9 mouse cellular contexts compared by ENCODE assay signal in genomic region chr5:118645196-118645805, GRCm38 (mm10).
DNase-seq lines count a peak whose midpoint lies in the region; ATAC-seq and TF ChIP-seq lines count a peak whose summit lies in the region.
"Had no signal": no experiment of that assay in that cellular context is flagged by ENCODE, and none has a peak within 500 bp of the region (broad histone marks: within the 10 kb centered on the region; RNA-seq: fewer than 3 reads in every experiment).

No protein-coding gene starts in this region.

- H3K27ac ChIP-seq in intestine, postnatal 0 days (ENCODE audit: low read depth, low read length), result no peak overlapping the region
- no peak overlapping the region for H3K27ac ChIP-seq in intestine, embryonic 15.5 days
- 0 out of 2 replicates have a peak overlapping the region, but pooled peaks have one; percentile 44 for H3K27ac ChIP-seq in heart, embryonic 15.5 days
- H3K27ac ChIP-seq: limb, embryonic 13.5 days had no signal

- H3K4me2 ChIP-seq in intestine, postnatal 0 days (replicated peaks; ENCODE audit: low read depth), result no peak overlapping the region
- H3K4me2 ChIP-seq in intestine, embryonic 15.5 days (replicated peaks), result no peak overlapping the region
- no peak overlapping the region for H3K4me2 ChIP-seq in heart, embryonic 15.5 days
- H3K4me2 ChIP-seq: limb, embryonic 13.5 days had no signal

- H3K9ac ChIP-seq in intestine, postnatal 0 days (ENCODE audit: low read depth, low read length), result no peak overlapping the region
- H3K9ac ChIP-seq in intestine, embryonic 15.5 days, result no peak overlapping the region
- H3K9ac ChIP-seq in heart, embryonic 15.5 days, result no peak overlapping the region
- H3K9ac ChIP-seq: limb, embryonic 13.5 days had no signal

- H3K36me3 ChIP-seq in intestine, postnatal 0 days (ENCODE audit: control insufficient read depth, insufficient read depth), result no peaks in the 10 kb centered on the region
- no peaks in the 10 kb centered on the region for H3K36me3 ChIP-seq in intestine, embryonic 15.5 days
- no peaks in the 10 kb centered on the region for H3K36me3 ChIP-seq in heart, embryonic 15.5 days
- H3K36me3 ChIP-seq: limb, embryonic 13.5 days had no signal

- 63% methylated on average over 10 of the region's 10 CpGs for WGBS in intestine, postnatal 0 days
- 68% methylated on average over 10 of the region's 10 CpGs for WGBS in intestine, embryonic 15.5 days
- 57% methylated on average over 10 of the region's 10 CpGs for WGBS in heart, embryonic 15.5 days

- H3K4me1 ChIP-seq in intestine, postnatal 0 days (replicated peaks; ENCODE audit: control insufficient read depth, insufficient read depth, low read length), result peaks cover 11% of the 10 kb centered on the region
- H3K4me1 ChIP-seq in intestine, embryonic 15.5 days (replicated peaks), result peaks cover 35% of the 10 kb centered on the region
- H3K4me1 ChIP-seq in heart, embryonic 15.5 days (replicated peaks), result peaks cover 43% of the 10 kb centered on the region

- TF ChIP-seq CTCF in intestine, postnatal 0 days (IDR thresholded peaks at IDR 0.05; ENCODE audit: low read depth), result peak; percentile 22; the same call in 1 of the 2 replicates

- H3K27me3 ChIP-seq in intestine, postnatal 0 days (replicated peaks; ENCODE audit: control insufficient read depth, insufficient read depth, low read length), result no peaks in the 10 kb centered on the region
- no peaks in the 10 kb centered on the region for H3K27me3 ChIP-seq in intestine, embryonic 15.5 days (replicated peaks)
- H3K27me3 ChIP-seq in heart, embryonic 15.5 days, result no peaks in the 10 kb centered on the region
- H3K27me3 ChIP-seq: limb, embryonic 13.5 days had no signal

- H3K4me3 ChIP-seq in intestine, postnatal 0 days (ENCODE audit: low read depth, low read length), result no peak overlapping the region
- no peak overlapping the region for H3K4me3 ChIP-seq in intestine, embryonic 15.5 days (replicated peaks)
- no peak overlapping the region for H3K4me3 ChIP-seq in heart, embryonic 15.5 days
- H3K4me3 ChIP-seq: limb, embryonic 13.5 days had no signal

- no peak for DNase-seq in right cerebral cortex, adult 18-20 months
- DNase-seq in spleen, postnatal 4 days (ENCODE audit: low spot score in 2 of 2), result no peak
- DNase-seq: kidney, adult 2 months had no signal

- no peak for ATAC-seq in intestine, postnatal 0 days
- no peak for ATAC-seq in intestine, embryonic 15.5 days
- peak; percentile 69 for ATAC-seq in CD4-positive, CD25-positive, alpha-beta regulatory T cell, adult 4 months
- ATAC-seq in heart, embryonic 15.5 days (replicated peaks; ENCODE audit: insufficient number of reproducible peaks, insufficient read depth, low FRiP score, low read depth), result no peak
- ATAC-seq in monocyte, adult 5-6 weeks (replicated peaks; ENCODE audit: insufficient number of reproducible peaks, low FRiP score, low TSS enrichment, poor library complexity, severe bottlenecking), result peak; percentile 69

- H3K9me3 ChIP-seq in intestine, postnatal 0 days (ENCODE audit: control insufficient read depth), result no peaks in the 10 kb centered on the region
- H3K9me3 ChIP-seq in intestine, embryonic 15.5 days, result no peaks in the 10 kb centered on the region
- H3K9me3 ChIP-seq in heart, embryonic 15.5 days (replicated peaks), result no peaks in the 10 kb centered on the region
- H3K9me3 ChIP-seq: limb, embryonic 13.5 days had no signal

Comparison
In these comparisons a context has a peak if more than half of its experiments do, and no peak if none do; other contexts are left out.
1. ATAC-seq: peak in CD4-positive, CD25-positive, alpha-beta regulatory T cell, adult 4 months (single experiment) and monocyte, adult 5-6 weeks (single experiment); none in intestine, postnatal 0 days (single experiment), intestine, embryonic 15.5 days (single experiment) and heart, embryonic 15.5 days (single experiment).